Mouse (Mus musculus) leukemia stem cell, adult 10-12 weeks (primary cell): ENCODE results near the gene Fmr1. TPM values are rescaled to one million over a fixed set of nuclear protein-coding genes. Genes with fewer than 3 reads are reported as not detected.

Experiments
- polyA plus RNA-seq: library from polyadenylated mRNA; stranded (reverse); fragments of >175 nt; gene quantifications from 2 replicates; pipeline ENCODE4 v1.2.3, GENCODE M21; 2012; ENCODE audit warnings: low replicate concordance

Fmr1 gene
- polyA plus RNA-seq: 16.6 and 30.9 TPM in 2 replicates

GRCm38 (mm10) chrX:68678333-68678740 is at the start of gene Fmr1:
Gene Fmr1, plus strand, starts transcription at chrX:68678541.

GRCm38 (mm10) chrX:68761606-68762005 is 83.3 kb downstream of the Fmr1 start, which contains the start of gene Fmr1nb:
Gene Fmr1nb, plus strand, starts transcription at chrX:68761839.

Other genes with a start within 250 kb of the Fmr1 start
- gene Fmr1nb, start 83.3 kb downstream of the Fmr1 start, polyA plus RNA-seq: not detected in 2 replicates
- 0.49 TPM in 1 of 2 replicates, not detected in the other for gene Gm14698, start 142.6 kb downstream of the Fmr1 start, polyA plus RNA-seq
- gene Gm6812, start 214.5 kb downstream of the Fmr1 start, polyA plus RNA-seq: not detected in 2 replicates